Mouse (Mus musculus): ENCODE results near the gene Camkmt. TPM values are rescaled to one million over a fixed set of nuclear protein-coding genes. Genes with fewer than 3 reads are reported as not detected.

The Camkmt gene
- total RNA-seq, 2 experiments from 2014 or later, result 2.3 TPM

GRCm38 (mm10) chr17:85271466-85272175 is 181.3 kb downstream of the Camkmt start:
- intact Hi-C loops (cut with DNase I), result no loop called here
- DNase-seq, result no peak

GRCm38 (mm10) chr17:85279720-85280119 is 189.4 kb downstream of the Camkmt start:
- DNase-seq, result no peak
- intact Hi-C loops (cut with DNase I), result no loop called here

GRCm38 (mm10) chr17:85282447-85282846 is 192.1 kb downstream of the Camkmt start:
- intact Hi-C loops (cut with DNase I), result no loop called here
- no peak for DNase-seq

GRCm38 (mm10) chr17:85291154-85291553 is 200.8 kb downstream of the Camkmt start:
- DNase-seq, result no peak
- intact Hi-C loops (cut with DNase I), result no loop called here

GRCm38 (mm10) chr17:85291601-85292000 is 201.2 kb downstream of the Camkmt start:
- intact Hi-C loops (cut with DNase I), result no loop called here
- no peak for DNase-seq

- no peak for DNase-seq
- intact Hi-C loops (cut with DNase I), result no loop called here
Observed at GRCm38 (mm10) chr17:85292276-85292675, 201.9 kb downstream of the Camkmt start.

- no peak for DNase-seq
- intact Hi-C loops (cut with DNase I), result no loop called here
Observed at GRCm38 (mm10) chr17:85303686-85304085, 213.3 kb downstream of the Camkmt start.

- no peak for DNase-seq
- intact Hi-C loops (cut with DNase I), result no loop called here
Observed at GRCm38 (mm10) chr17:85308566-85308965, 218.2 kb downstream of the Camkmt start.

- intact Hi-C loops (cut with DNase I), result no loop called here
- no peak for DNase-seq
Observed at GRCm38 (mm10) chr17:85309046-85309445, 218.7 kb downstream of the Camkmt start.

- intact Hi-C loops (cut with DNase I), result no loop called here
- no peak for DNase-seq
Observed at GRCm38 (mm10) chr17:85311348-85311747, 221.0 kb downstream of the Camkmt start.

- intact Hi-C loops (cut with DNase I), result no loop called here
- no peak for DNase-seq
Observed at GRCm38 (mm10) chr17:85318401-85318800, 228.0 kb downstream of the Camkmt start.

GRCm38 (mm10) chr17:85319779-85320300 is 229.5 kb downstream of the Camkmt start:
- DNase-seq, result no peak
- intact Hi-C loops (cut with DNase I), result no loop called here

GRCm38 (mm10) chr17:85328901-85329300 is 238.5 kb downstream of the Camkmt start:
- intact Hi-C loops (cut with DNase I), result no loop called here
- no peak for DNase-seq

- intact Hi-C loops (cut with DNase I), result no loop called here
- DNase-seq, result no peak
Observed at GRCm38 (mm10) chr17:85335464-85335863, 245.1 kb downstream of the Camkmt start.

- DNase-seq, result no peak
- intact Hi-C loops (cut with DNase I), result no loop called here
Observed at GRCm38 (mm10) chr17:85337666-85338065, 247.3 kb downstream of the Camkmt start.

- DNase-seq, result no peak
- intact Hi-C loops (cut with DNase I), result no loop called here
Observed at GRCm38 (mm10) chr17:85341134-85341700, 250.9 kb downstream of the Camkmt start.

GRCm38 (mm10) chr17:85342471-85342870 is 252.1 kb downstream of the Camkmt start:
- no peak for DNase-seq
- intact Hi-C loops (cut with DNase I), result no loop called here

GRCm38 (mm10) chr17:85343435-85343834 is 253.1 kb downstream of the Camkmt start:
- no peak for DNase-seq
- intact Hi-C loops (cut with DNase I), result no loop called here

GRCm38 (mm10) chr17:85346701-85347100 is 256.3 kb downstream of the Camkmt start:
- intact Hi-C loops (cut with DNase I), result no loop called here
- no peak for DNase-seq

- no peak for DNase-seq
- intact Hi-C loops (cut with DNase I), result no loop called here
Observed at GRCm38 (mm10) chr17:85349331-85349935, 259.1 kb downstream of the Camkmt start.

GRCm38 (mm10) chr17:85351301-85351700 is 260.9 kb downstream of the Camkmt start:
- intact Hi-C loops (cut with DNase I), result no loop called here
- DNase-seq, result no peak

- intact Hi-C loops (cut with DNase I), result no loop called here
Observed at GRCm38 (mm10) chr17:85352731-85353130, 262.4 kb downstream of the Camkmt start.

More at GRCm38 (mm10) chr17:85352731-85353130, 262.4 kb downstream of the Camkmt start:
- no peak for DNase-seq
